Mouse (Mus musculus): ENCODE measurements around the gene Lpar2. TPM values are rescaled to one million over a fixed set of nuclear protein-coding genes. Genes with fewer than 3 reads are reported as not detected.
A peak's percentile ranks its signal among the peaks of the same experiment; 100 is the strongest.

Lpar2 gene
- polyA plus RNA-seq, 1 experiment from 2014 or later: 8.3 TPM

DNA sequence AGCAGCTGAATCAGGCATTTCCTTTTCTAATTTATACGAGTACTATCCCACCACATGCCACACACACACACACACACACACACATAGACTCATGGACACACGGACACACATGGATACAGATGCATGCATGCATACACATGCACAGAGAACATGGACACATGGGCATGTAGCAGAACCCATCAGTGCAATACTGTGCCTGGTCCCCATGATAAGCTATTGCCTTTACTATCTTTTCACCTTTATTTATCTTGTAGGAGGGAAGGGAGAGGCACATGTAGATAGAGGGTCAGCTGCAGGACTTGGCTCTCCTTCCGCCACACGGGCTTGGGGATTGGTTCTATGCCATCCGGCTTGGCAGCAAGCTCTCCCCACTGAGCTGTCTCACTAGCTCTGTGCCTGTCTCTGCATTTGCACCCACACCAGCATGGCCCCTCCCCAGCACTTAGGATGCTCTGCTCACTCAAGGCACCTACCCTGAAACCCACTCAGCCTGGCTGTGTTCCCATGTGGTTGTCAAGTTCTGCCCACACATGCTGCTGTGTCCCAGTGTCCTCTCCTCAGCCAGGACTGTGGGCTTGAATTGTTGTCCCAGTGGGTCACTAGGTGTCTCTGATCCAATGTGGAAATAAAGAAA is 41.3 kb downstream of the Lpar2 start:
- in situ Hi-C loops (cut with MboI; ENCODE audit: low pct_unique_long_range_greater_than_20kb): no loop called here
- CTCF ChIA-PET: no interaction called here

DNA sequence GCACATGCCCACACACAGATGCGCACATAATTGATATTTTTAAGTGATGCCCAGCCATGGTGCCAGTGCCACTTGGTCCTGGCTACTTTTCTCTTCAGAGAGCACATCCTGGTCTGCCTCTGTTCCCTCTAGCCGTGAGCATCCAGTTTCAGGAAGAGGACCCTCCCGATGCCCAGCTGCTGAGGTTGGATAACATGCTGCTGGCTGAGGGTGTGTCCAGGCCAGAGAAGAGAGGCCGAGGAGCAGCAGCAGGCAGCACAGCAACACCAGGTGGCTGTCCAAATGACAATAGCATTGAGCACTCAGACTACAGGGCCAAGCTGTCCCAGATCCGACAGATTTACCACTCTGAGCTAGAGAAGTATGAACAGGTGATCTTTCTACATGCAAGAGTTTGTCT is 42.0 kb downstream of the Lpar2 start:
- TF ChIP-seq CTCF (IDR thresholded peaks at IDR 0.05): no peak
- in situ Hi-C loops (cut with MboI; ENCODE audit: low pct_unique_long_range_greater_than_20kb): no loop called here
- CTCF ChIA-PET: no interaction called here
- POLR2A ChIA-PET: no interaction called here
- ATAC-seq (no peak), DNase-seq (ENCODE audit: low read depth, low spot score) (no peak)
- H3K27me3 ChIP-seq: no peaks in the 10 kb centered on the region

More for the DNA sequence above, 41.3 kb downstream of the Lpar2 start:
- no peaks in the 10 kb centered on the region for H3K27me3 ChIP-seq
- ATAC-seq: no peak
- no peak for TF ChIP-seq CTCF (IDR thresholded peaks at IDR 0.05)
- DNase-seq (ENCODE audit: low read depth, low spot score): no peak
- POLR2A ChIA-PET: no interaction called here

DNA sequence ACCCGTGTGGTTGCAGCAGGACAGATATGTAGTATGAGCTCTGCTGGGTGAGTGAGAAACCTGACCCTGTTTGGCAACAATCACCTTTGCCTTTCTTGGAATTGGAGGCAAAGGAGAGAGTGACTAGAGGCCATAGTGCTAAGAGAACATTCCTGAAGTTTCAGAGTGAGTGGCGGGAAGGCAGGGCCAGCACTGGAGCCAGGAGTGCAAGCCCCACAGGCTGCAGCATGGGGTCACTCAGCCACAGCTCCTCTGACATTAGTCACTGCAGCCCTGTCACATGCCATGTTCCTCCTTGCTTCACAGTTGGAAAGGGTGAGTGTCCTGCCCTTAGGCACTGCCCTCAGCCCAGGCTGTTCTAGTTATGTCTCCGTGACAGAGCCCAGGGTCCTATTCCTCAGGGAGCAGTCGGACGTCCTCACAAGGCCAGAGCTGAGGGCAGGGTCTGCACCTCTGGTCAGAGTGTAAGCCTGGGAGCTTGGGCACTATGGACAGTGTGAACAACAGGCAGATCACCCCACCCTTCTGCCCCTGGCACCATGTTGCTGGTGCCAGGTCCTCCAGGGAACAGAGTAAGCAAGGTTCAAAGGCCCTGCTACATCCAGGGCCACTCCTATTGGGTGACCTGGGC is 45.6 kb downstream of the Lpar2 start:
- peak; percentile 30 for DNase-seq (ENCODE audit: low read depth, low spot score)
- in situ Hi-C loops (cut with MboI; ENCODE audit: low pct_unique_long_range_greater_than_20kb): no loop called here
- no peak for TF ChIP-seq CTCF (IDR thresholded peaks at IDR 0.05)

DNA sequence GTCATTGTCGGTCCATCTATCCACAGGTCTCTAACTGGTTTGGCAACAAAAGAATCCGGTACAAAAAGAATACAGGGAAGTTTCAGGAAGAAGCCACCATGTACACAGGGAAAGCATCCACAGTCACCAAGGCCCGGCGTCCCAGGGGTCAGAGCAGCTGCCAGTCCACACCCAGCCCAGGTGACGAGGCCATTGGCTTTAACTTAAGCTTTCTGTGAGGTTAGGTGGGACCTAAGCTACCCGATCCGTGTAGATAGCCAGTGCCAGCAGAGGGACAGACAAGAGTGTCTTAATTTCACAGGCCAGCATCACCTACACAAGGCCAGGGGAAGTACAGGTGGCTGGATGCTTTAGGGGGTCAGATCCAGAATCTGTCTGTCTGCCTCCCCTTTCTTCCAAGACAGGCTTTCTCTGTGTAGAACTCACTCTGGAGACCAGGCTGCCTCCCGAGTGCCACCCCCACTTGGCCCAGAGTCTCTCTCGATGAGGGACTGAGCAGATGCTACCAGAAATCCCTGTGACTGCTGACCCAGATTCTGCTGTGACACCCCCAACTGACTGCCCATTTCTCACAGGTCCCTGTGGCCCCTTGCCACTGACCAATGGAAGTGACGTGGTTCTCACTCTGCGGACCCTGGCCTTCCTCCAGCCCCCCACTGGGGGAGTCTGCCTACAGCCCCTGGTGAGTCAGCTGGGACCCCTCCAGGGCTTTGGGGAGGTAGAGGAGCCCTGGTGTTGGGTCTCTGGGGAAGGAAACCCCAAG is 48.0 kb downstream of the Lpar2 start:
- DNase-seq (ENCODE audit: low read depth, low spot score): no peak
- in situ Hi-C loops (cut with MboI; ENCODE audit: low pct_unique_long_range_greater_than_20kb): no loop called here
- TF ChIP-seq CTCF (IDR thresholded peaks at IDR 0.05): no peak
- ChIA-PET CTCF (no interaction called here), POLR2A (no interaction called here)
- H3K27me3 ChIP-seq: no peaks in the 10 kb centered on the region
- no peak for ATAC-seq

More for the DNA sequence above, 45.6 kb downstream of the Lpar2 start:
- H3K27me3 ChIP-seq: no peaks in the 10 kb centered on the region
- ChIA-PET POLR2A (no interaction called here), CTCF (no interaction called here)
- peak; percentile 71 for ATAC-seq

DNA sequence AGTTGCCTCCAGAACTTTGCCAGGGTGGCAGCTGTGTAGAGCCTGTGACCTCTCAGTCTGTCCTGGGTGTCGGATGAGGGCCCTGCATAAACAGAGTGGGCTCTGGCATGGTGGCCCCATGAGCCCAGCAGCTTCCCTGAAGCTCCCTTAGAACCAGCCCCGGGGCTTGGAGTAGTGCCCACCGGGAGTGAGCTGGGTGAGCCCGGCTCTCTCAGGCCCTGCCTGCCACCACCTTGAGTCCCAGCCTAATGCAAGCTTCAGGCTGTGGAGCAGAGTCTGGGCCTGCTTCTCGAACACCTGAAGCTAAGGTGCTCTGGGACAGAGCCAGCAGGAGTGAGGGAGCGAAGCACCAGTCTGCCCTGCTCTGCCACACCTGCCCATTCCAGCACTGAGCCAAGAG is 48.7 kb downstream of the Lpar2 start:
- no peak for TF ChIP-seq CTCF (IDR thresholded peaks at IDR 0.05)
- ChIA-PET POLR2A (interaction anchor here (0.5 kb wide), 1 partner anchor 1576 kb away, joined by 3 read pairs; no protein-coding TSS in a partner anchor), CTCF (no interaction called here)
- in situ Hi-C loops (cut with MboI; ENCODE audit: low pct_unique_long_range_greater_than_20kb): no loop called here
- no peaks in the 10 kb centered on the region for H3K27me3 ChIP-seq
- DNase-seq (ENCODE audit: low read depth, low spot score): no peak
- ATAC-seq: no peak

DNA sequence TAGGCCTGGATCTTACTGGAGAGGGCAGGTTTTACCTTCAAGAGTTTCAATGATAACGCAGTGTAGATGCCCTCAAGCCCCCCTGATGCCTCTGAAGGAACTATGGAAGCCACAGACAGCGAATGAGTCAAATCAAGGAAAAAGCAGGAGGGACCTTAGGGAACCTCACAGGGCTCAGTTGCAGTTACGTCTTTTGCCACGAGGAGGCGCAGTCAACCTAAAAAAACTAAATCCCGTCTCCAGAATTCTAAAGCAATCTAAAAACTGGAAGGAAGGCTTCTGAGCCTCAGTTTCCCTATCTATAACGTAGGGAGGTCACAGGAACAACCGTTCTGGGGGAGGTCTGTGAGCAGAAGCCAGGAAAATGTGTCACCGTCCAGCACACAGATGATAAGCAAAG is 51.9 kb downstream of the Lpar2 start:
- in situ Hi-C loops (cut with MboI; ENCODE audit: low pct_unique_long_range_greater_than_20kb): no loop called here
- no peak for DNase-seq (ENCODE audit: low read depth, low spot score)
- TF ChIP-seq CTCF (IDR thresholded peaks at IDR 0.05): no peak
- no peaks in the 10 kb centered on the region for H3K27me3 ChIP-seq
- ChIA-PET CTCF (no interaction called here), POLR2A (no interaction called here)
- no peak for ATAC-seq

DNA sequence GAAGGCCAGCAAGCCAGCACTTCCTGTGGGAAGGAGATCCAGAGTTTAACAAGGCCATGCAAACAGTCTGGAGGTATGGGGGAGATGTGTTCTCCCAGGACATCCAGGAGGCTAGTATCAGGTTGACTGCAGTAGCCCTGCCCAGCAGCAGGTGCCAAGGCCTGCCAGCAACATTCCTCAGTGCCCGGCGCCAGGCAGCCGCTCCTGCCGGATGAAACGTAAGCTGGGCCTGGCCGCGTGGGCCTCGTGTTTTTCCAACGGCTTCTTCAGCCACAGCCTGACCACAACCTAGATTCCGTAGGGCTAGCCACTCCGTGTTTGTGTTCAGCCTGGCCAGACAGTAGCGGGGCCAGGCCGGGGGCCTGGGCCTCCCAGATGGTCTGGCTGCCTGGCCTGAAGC is 52.4 kb downstream of the Lpar2 start:
- H3K27me3 ChIP-seq: no peaks in the 10 kb centered on the region
- POLR2A ChIA-PET: no interaction called here
- no peak for TF ChIP-seq CTCF (IDR thresholded peaks at IDR 0.05)
- DNase-seq (ENCODE audit: low read depth, low spot score): no peak
- in situ Hi-C loops (cut with MboI; ENCODE audit: low pct_unique_long_range_greater_than_20kb): loop anchor here (25.0 kb wide), 1 partner anchor 537 kb away; no protein-coding TSS in a partner anchor
- ATAC-seq: no peak
- CTCF ChIA-PET: interaction anchor here (0.9 to 1.8 kb wide), 3 partner anchors 16 to 126 kb away, joined by 3 to 8 read pairs (median 7); no protein-coding TSS in a partner anchor

DNA sequence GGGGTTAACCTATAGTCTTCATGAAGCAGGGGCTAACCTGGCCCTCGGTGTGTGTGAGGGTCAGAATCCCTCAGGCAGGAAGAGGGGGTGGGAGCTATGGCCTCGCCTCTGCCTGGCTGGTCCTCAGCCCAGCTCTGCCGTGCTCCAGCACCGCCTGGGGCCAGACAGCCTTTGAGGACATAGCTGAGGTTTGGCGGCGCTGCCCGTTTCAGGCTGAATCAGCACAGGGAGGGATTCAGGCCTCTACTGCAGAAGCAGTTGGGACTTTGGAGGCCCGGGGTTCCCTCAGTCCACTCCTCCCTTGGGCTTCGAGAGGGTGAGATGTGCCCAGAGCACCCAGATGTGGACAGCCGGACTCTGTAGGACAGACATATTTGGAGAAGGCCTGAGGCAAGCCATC is 53.9 kb downstream of the Lpar2 start:
- POLR2A ChIA-PET: no interaction called here

DNA sequence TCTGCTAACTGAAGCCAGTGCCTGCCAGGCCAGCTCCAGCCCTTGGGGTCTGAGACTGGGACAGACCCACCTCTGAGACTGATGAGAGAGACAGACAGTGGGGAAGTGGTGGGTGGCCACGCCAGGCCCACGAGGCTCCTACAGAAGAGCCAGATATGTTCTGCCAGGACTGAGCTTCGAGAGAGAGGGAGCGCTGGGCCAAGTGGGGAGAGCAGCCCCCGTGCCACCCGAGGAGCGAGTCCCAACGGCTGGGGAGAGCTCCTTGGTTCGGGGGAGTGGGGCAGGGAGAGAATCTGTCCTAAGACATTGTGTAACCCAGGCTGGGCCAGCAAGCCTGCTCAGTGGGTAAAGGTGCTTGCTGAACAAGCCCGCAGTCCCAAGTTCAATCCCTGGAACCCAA is 54.7 kb downstream of the Lpar2 start:
- ChIA-PET CTCF (no interaction called here), POLR2A (no interaction called here)
- DNase-seq (ENCODE audit: low read depth, low spot score): no peak
- ATAC-seq: no peak
- no peaks in the 10 kb centered on the region for H3K27me3 ChIP-seq
- in situ Hi-C loops (cut with MboI; ENCODE audit: low pct_unique_long_range_greater_than_20kb): loop anchor here (25.0 kb wide), 1 partner anchor 540 kb away; no protein-coding TSS in a partner anchor
- TF ChIP-seq CTCF (IDR thresholded peaks at IDR 0.05): no peak

More for the DNA sequence above, 53.9 kb downstream of the Lpar2 start:
- in situ Hi-C loops (cut with MboI; ENCODE audit: low pct_unique_long_range_greater_than_20kb): loop anchor here (25.0 kb wide), 1 partner anchor 539 kb away; no protein-coding TSS in a partner anchor
- ATAC-seq (no peak), DNase-seq (ENCODE audit: low read depth, low spot score) (no peak)
- no peak for TF ChIP-seq CTCF (IDR thresholded peaks at IDR 0.05)
- no peaks in the 10 kb centered on the region for H3K27me3 ChIP-seq
- CTCF ChIA-PET: interaction anchor here (1.2 to 1.8 kb wide), 3 partner anchors 14 to 125 kb away, joined by 3 to 8 read pairs (median 7); partner anchors contain the start of gene Pbx4

DNA sequence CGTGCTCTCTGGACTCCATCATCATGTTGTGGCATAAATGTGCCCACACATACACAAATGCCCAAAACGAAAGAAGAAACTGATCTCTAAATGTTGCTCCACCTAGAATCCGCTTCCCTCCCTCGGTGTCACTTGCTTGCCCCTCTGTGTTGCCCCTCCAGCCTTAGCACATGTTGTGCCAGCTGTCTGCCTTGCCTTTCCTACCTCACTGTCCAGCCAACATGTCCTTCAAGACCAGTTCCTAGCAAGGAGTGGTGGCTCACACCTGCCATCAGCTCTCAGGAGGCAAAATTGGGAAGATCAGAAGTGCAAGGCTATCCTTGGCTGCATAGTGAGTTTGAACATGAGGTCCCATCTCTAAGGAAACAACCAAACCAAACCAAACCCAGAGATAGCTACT is 55.2 kb downstream of the Lpar2 start:
- in situ Hi-C loops (cut with MboI; ENCODE audit: low pct_unique_long_range_greater_than_20kb): loop anchor here (25.0 kb wide), 1 partner anchor 540 kb away; no protein-coding TSS in a partner anchor
- no peak for TF ChIP-seq CTCF (IDR thresholded peaks at IDR 0.05)
- POLR2A ChIA-PET: no interaction called here
- no peaks in the 10 kb centered on the region for H3K27me3 ChIP-seq
- ATAC-seq (no peak), DNase-seq (ENCODE audit: low read depth, low spot score) (no peak)
- CTCF ChIA-PET: no interaction called here

DNA sequence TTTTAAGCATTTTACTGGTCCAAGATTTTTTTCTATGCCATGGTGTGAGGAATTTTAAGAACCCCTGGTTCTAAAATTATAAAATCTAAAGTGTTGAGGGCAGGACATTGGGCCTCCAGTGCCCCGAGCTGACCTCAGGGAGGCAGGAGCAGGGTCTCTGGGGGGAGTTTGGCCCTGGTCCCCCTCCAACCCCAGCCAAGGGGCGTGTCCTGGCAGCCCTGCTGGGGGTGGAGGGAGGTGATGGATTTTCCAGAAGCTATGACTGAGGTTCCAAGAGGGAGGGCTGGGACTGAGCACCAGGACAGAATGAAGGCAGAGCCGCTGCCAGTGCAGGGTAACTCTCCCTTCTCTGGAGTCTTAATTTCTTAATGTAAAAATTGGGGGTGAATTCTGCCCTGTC is 55.8 kb downstream of the Lpar2 start:
- ChIA-PET POLR2A (no interaction called here), CTCF (no interaction called here)
- DNase-seq (ENCODE audit: low read depth, low spot score): no peak
- in situ Hi-C loops (cut with MboI; ENCODE audit: low pct_unique_long_range_greater_than_20kb): loop anchor here (25.0 kb wide), 1 partner anchor 541 kb away; no protein-coding TSS in a partner anchor
- no peak for ATAC-seq
- no peak for TF ChIP-seq CTCF (IDR thresholded peaks at IDR 0.05)
- no peaks in the 10 kb centered on the region for H3K27me3 ChIP-seq

All from Patski (cell line).